Mouse (Mus musculus): ENCODE results near the gene Ankrd55.

DNA sequence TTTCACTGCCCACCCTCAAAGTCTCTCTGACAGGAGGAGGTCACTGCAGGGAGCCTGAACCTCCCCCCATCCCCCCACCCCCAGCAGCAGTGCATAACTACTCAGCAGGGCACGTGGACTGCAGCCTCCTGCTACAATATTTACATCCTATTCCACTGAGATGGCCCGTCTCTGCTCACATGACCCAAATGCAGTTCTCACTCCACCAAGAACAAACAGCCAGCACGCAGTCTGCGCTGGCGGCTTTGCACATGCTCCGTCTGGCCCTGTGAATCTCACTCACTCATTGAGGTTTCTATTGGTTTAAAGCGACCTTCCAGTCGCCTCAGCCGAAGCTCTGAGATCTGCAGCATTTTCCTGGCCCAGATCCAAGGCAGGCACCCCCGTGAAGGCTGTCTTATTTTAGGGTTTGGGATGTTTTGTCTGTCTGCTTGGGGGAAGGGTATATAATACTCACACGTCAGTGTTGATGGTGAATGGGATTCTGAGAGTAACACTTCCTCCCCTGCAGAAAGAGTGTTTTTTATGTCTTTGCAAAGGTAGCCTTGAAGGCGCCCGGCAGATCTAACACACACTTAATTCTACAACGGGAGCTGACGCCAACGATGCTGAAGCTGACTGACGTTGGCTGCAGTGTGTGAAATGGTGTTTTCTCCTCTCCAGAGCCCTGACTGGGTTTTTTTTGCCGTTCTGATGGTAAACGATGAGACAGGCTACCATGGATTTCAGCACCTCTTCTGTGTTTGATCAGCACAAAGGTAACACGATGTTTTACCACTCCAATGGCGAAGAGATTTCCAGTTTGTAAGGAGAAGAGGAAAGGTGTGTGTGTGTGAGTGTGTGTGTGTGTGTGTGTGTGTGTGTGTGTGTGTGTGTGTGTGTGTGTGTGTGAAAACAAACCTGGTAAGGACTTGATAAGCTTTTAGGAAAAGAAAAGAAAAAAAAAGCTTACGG lies at the start of gene Ankrd55:
- TF ChIP-seq GATA1 (IDR thresholded peaks at IDR 0.05; ENCODE audit: low read length), result no peak
- no peak for TF ChIP-seq TAL1 (IDR thresholded peaks at IDR 0.05; ENCODE audit: low read length)

Measured in erythroblast, embryonic 14.5 days (primary cell).